Mouse (Mus musculus) T-helper 17 cell (primary cell): ENCODE data around the gene Rybp.

Experiments
- in situ Hi-C, 2 experiments: fragments of 300-600 bp; cut with MboI, MseI; formaldehyde crosslinking; loops; 1 replicate in 1 of 2; 2 replicates in 1 of 2; pipeline ENCODE4 v1.15.1; 2025; ENCODE audit warnings: high pct_unique_total_duplicates in 2 of 2

Rybp gene

GRCm38 (mm10) chr6:100288730-100289035, 1.4 kb upstream of the Rybp start:
- in situ Hi-C loops = loop anchor here (10.0 to 25.0 kb wide), 2 partner anchors 546 to 1176 kb away; partner anchors contain the start of gene Ppp4r2 (in 2 of the 2)

DNA sequence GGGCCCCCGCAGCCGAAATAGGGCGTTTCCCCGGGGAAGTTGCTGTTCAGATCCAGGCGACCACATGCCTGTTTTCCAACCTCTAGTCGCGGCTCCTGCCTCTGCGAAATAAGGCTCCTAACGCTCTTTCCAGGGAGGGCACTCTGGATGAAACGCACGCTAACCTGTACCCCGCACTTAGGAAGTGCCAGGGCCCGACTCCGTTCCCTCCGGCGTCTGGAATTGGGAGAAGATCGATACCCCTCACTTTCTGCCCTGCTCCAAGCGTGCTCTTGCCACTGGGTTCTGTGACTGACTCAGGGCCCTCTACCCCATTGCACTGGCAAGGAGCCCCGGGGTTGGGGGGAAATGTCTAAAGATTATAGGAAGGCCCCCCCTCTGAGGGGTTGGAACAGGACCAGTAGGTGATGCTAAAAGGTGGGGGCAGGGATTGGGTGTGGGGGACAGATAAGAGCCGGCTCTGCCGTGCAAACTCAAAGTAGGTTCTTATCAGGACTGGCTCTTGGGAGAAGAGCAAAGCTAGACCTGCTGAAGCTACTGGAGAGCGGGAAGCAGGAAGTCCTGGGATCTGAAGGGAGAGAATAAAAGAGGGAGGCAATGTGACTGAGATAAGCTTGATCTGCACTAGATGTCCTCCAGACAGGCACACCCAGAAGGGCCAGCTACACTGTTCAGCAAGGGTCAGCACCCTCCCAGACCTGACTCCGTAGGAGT, 888 bp upstream of the Rybp start:
- in situ Hi-C loops = loop anchor here (10.0 to 25.0 kb wide), 2 partner anchors 547 to 1176 kb away; partner anchors contain the start of gene Ppp4r2 (in 2 of the 2)

DNA sequence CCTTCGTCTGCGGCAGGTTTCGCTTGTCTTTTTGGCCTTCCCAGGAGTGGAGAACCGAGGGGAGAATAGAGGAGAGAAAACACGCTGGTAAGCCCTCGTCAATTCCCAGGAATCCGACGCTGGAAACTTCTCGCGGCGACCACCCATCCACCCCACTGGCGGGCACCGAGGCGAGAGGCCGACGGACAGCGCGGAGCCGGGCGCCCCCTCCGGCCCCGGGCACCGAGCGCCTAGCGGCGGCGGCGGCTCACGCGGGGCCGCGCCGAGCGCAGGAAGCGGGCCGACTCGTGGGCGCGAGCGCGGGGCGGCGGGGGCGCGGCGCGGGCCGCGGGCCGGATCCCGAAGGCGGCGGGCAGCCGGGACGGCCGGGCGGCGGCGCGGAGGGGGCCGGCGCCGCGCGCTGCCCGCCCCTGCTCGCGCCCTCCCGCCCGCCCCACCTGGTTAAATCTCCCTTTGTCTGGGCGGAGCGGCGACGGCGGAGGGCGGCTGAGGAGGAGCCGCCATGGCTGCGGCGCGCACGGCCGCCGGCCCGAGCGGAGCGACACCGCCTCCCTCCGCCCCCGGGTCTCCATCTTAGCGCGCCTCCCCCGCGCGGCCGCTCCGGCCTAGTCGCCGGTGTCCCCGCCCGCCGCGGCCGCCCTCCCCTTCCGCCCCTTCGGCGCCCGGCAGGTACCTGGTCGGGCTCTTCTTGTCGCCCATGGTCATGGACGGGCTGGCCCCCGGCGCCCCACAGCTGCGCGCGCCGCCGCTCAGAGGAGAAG, 532 bp downstream of the Rybp start:
- in situ Hi-C loops = loop anchor here (10.0 to 25.0 kb wide), 2 partner anchors 548 to 1174 kb away; partner anchors contain the start of gene Ppp4r2 (in 2 of the 2)

DNA sequence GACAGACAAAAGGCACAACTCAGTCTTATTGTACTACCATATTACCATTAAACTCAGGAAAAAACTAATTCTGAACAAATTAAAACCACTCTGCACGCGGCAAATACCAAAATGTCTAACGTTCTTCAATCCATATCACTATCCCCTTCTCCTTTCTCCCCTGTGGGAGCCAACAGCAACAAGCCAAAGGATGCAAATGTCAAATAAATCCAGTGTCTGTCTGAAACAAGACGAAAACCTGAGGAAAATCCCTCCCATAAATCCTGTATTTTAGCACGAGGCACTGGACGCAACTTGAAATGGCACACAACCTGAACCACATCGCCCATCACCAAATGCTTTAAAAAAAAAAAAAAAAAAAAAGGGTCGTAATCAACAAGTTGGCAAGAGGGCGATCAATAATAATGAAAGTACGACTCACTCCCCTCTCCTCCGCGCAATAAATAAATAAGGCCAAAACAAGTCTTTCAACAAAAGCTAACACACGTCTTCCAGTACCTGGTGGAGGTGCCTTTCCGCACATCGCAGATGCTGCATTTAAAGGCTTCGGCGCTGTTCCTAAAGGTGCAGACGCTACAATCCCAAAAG, 1.2 kb downstream of the Rybp start:
- in situ Hi-C loops = loop anchor here (10.0 to 25.0 kb wide), 2 partner anchors 549 to 1174 kb away; partner anchors contain the start of gene Ppp4r2 (in 2 of the 2)

- in situ Hi-C loops = loop anchor here (5.0 to 25.0 kb wide), 2 partner anchors 78 to 1167 kb away; no protein-coding TSS in a partner anchor
Measured at GRCm38 (mm10) chr6:100278841-100279240, 8.4 kb downstream of the Rybp start.

DNA sequence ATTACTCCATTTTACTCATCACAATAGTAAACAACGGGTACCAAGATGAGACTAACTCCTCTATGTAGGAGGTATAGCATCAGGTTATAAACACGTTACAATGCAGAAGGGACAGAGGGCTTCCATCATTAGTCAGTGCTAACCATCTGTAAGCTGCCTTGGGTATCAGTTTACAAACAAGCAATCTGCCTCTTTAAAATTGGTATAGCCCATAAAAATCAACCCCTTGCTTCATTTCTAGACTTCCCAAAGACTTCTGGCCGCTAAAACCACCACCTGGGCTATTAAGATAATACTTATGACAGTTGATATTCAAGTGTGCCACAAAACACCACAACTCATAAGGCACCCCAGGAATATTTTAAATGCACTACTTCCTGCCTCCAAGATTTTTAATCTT, 10.9 kb downstream of the Rybp start:
- in situ Hi-C loops = loop anchor here (5.0 to 25.0 kb wide), 2 partner anchors 81 to 1164 kb away; no protein-coding TSS in a partner anchor

DNA sequence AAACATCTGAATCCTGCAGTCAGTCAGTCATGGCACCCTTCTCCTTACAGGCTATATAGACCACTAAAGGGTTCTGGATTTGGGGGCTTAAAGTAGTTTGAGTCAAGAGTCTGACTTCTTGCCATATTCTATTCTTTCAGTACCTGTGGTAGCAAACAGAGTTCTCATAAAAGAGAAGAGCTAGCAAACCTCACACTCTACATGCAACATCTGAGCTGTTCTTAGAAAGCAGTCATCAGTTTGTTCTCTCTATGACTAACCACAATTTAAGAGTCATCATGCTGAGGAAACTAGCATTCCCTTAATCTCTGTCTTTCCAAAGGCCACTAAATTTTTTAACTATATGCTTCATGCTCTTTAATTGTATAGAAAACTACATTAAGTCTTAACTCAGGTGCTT, 11.6 kb downstream of the Rybp start:
- in situ Hi-C loops = loop anchor here (5.0 to 25.0 kb wide), 2 partner anchors 82 to 1163 kb away; no protein-coding TSS in a partner anchor

DNA sequence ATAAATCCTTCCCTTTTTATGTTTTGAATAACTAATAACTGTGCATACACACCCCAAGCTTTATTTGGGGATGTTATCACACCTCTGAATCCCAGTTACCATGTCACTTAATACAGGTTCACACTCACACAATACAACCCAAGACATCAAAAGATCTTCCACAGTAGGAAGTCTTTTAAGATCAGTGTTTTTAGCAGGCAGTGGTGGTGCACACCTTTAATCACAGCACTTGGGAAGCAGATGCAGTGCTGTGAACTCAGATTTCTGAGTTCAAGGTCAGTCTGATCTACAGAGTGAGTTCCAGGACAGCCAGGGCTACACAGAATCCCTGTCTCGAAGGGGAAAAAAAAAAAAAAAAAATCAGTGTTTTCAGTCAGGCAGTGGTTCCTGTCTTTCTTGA, 13.7 kb downstream of the Rybp start:
- in situ Hi-C loops = no loop called here

- in situ Hi-C loops = no loop called here
Measured at GRCm38 (mm10) chr6:100271992-100272391, 15.3 kb downstream of the Rybp start.

DNA sequence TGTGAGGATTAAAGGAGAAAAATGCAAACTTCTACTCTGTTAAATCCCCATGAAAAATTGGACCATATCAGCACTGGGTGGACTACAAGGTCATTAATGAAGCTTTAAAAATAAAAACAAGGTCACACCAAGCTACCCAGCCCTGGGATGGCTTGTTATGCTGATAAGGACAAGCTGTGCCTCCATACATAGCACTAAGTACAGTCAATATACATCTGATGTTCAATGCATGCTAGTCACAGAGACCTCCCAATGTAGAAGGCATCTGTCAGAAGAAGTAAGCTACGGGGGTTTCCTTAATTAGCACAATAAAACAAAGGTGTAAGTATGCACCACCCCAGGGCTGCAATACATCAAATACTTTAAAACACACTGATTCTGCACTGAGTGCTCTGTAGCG, 16.5 kb downstream of the Rybp start:
- in situ Hi-C loops = no loop called here

- in situ Hi-C loops = no loop called here
Measured at GRCm38 (mm10) chr6:100259607-100260006, 27.7 kb downstream of the Rybp start.

DNA sequence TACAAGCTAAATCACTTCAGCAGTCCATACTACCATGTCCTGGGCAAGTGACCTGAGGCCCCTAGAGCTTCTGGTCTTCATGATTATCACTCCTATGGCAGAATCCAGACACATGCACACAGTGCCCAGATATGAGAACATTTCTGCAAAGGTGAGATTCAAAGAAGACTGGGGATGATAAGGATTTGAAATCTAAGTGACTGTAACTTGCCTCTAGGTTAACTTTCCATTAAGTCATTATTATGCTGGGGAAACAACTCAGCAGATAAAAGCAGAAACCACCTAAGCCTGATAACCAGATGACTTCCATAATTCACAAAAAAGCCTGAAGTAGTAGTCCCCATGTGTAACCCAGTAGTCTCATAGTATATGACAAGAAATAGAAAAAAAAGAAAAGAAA, 29.0 kb downstream of the Rybp start:
- in situ Hi-C loops = no loop called here

GRCm38 (mm10) chr6:100255411-100255810, 31.9 kb downstream of the Rybp start:
- in situ Hi-C loops = no loop called here

DNA sequence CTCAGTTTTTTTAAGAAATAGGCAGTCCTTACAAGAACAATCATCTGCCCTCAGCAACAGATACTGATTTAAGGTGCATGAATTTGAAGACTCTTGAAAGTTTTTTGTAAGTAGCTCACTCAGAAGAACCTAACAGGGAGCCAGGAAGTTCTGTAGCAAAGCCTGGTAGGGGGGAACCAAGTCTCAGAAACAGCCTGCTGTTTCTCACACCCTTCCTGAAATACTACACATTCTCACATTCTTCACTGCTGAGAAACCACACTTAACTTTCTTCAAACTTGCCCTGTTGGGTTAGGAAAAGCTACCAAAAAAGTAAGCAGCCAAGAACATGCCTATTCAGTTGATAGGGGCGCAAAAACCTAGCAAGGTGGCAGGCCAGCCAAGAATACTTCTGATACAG, 32.6 kb downstream of the Rybp start:
- in situ Hi-C loops = no loop called here

- in situ Hi-C loops = no loop called here
Measured at GRCm38 (mm10) chr6:100244474-100244873, 42.8 kb downstream of the Rybp start.

GRCm38 (mm10) chr6:100235036-100235435, 52.2 kb downstream of the Rybp start:
- in situ Hi-C loops = no loop called here

DNA sequence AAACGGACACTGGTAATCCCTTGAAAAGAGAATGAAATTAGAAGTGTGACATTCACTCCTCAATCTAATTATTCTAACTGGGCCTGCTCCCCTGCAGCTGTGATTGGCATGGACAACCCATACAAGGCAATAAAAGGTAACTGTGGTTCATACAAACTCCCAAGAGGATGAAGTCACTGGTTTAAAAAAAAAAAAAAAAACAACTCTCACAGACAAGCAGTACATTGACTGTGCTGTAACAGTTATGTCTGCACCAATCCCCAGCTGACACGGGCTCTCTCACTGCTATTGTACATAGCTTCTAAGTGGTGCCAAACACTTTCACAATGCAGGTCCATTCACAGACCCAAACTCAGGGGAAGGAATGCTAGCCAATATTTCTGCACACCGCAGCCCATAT, 53.8 kb downstream of the Rybp start:
- in situ Hi-C loops = no loop called here

- in situ Hi-C loops = no loop called here
Measured at GRCm38 (mm10) chr6:100233061-100233460, 54.2 kb downstream of the Rybp start.

GRCm38 (mm10) chr6:100226204-100226603, 61.1 kb downstream of the Rybp start:
- in situ Hi-C loops = no loop called here

- in situ Hi-C loops = no loop called here
Measured at GRCm38 (mm10) chr6:100223932-100224331, 63.4 kb downstream of the Rybp start.

DNA sequence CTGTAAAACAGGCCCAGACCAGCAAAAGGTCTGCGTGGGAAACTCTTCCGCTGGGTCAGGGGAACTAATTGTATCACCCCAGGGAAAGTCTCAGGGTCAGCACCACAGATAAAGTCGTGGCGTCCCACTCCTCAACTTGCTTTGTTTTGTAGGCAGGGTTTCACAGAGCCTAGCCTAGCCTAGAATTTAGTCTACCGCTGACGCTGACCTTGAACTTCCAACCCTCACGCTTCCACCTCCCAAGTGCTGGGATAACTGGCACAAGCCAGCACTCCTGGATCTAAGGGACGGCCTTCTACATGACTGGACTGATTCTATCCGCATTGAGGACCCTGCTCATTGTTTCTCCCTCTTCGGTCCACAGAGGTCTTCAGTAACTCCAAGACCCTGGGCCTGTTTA, 63.9 kb downstream of the Rybp start:
- in situ Hi-C loops = no loop called here

GRCm38 (mm10) chr6:100222927-100223326, 64.4 kb downstream of the Rybp start:
- in situ Hi-C loops = no loop called here
